Mouse (Mus musculus): ENCODE measurements at regions not wholly inside any gene's neighbourhood (a gene's known extent, or its start where the extent isn't known, plus 50 kb on each side); places are given as distances from the start of the nearest gene placed in this dataset.

- TF ChIP-seq CTCF (IDR thresholded peaks at IDR 0.05; ENCODE audit: low read depth, low read length) (no peak), POLR2A (IDR thresholded peaks at IDR 0.05; ENCODE audit: extremely low read depth, insufficient read depth, low read length) (no peak)
Measured at GRCm38 (mm10) chr12:11562891-11563290, 107.0 kb downstream of the Rad51ap2 start.

Data from liver, adult 2 months (tissue).